Mouse (Mus musculus) urinary bladder, postnatal 14 days (tissue): Measurements from ENCODE around the gene Smim26.
"Not testable (repeated sequence)": the region's sequence is repeated elsewhere in the genome, so short reads cannot be mapped to it uniquely, and the experiment has no call there.

Source experiments
- DNase-seq: peaks from one replicate; pipeline ENCODE4 v3.0.0; 2021; ENCODE audit warnings: low spot score

The Smim26 gene

GRCm38 (mm10) chr2:144593951-144594651, at the start of gene Smim26:
TSS of gene Smim26 (plus strand) at chr2:144594054.
- DNase-seq, result peak; percentile 79

- DNase-seq, result no peak
These were observed 49.2 kb upstream of the Smim26 start for GRCm38 (mm10) chr2:144544630-144545029.

DNA sequence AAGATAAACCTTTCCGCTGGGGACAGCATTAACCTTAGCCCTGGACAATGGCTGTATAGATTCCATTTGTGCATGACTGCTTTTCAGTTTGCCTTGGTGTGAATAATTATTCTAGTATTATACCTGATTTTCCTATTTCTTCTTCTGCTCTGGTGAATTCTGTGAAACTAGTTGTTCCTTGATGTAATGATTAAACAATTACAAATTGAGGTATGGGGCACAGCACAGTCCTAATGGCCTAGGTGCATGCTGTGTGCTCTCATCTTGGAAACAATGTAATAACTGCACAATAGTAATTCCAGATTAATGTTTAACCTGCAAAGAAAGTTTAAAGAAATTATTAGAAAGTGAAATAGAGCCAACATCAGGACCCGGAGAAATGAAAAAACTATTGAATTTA, 48.8 kb upstream of the Smim26 start:
- DNase-seq, result no peak

DNA sequence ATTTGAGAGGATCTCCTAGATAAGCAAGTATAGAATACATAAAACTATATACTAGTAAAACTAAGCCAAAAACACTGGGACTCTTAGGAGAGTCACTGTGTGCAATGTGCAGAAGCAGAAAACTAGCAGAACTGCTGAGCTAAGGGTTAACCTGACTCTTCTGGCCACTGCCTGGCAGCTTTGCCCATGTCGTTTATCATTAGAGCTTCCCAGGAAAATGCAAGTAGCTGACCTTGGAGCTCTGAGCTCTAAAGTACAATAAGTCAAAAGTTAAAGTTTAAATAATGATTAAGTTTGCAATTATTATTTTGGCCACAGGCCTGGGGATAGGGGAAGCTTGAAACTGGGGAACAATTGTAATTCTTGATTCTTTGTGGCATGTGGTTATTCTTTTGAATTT, 48.4 kb upstream of the Smim26 start:
- no peak for DNase-seq

GRCm38 (mm10) chr2:144547559-144547958, 46.3 kb upstream of the Smim26 start:
- DNase-seq, result no peak

DNA sequence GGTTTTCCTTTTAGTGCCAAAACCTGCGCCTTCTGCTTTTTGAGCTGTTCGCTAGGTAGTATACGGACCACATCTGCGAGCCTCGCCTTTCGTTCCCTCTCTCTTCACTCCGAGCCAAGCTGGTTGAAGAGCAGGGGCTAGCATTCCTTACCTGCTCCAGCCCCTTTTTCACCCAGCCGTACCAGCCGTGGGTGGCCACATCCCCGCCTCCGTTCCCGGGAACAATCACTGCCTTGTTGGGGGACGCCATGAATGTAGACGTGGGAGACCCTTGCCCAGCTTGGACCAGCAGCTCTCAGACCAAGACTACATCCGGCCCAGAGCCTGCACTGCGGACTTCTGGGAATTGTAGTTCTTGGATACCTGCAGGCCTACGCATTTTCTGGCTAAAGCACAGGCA, 43.3 kb upstream of the Smim26 start, which contains the start of gene Rbbp9:
Gene Rbbp9, minus strand, starts transcription at position 341 of the 400 bp plus-strand sequence.
- peak; percentile 40 for DNase-seq

GRCm38 (mm10) chr2:144553905-144554304, 39.9 kb upstream of the Smim26 start:
- DNase-seq, result no peak

DNA sequence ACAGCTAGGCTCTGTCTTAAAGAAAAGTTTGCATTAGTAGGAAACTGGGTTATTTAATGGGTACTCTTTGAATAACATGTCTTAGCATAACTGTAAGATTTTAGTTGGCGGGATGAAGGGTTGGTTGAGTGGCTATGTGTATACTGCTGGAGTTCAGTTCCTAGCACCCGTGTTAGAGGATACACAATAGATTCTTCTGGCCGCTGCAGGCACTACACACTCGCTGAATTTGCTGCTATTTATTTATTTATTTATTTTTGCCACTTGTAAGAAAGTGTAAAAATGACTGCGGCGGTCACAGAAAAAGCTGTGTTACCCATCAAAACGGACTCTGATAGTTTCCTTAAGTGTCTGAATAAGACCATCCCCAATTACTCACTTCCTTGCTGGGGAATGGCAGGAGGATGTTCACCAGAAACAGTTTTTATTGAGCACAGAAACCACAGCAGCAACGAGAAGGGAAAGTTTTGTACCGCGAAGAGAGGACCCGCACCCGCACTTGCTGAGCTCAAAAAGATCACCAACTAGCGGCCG, 38.5 kb upstream of the Smim26 start:
- DNase-seq, result no peak

DNA sequence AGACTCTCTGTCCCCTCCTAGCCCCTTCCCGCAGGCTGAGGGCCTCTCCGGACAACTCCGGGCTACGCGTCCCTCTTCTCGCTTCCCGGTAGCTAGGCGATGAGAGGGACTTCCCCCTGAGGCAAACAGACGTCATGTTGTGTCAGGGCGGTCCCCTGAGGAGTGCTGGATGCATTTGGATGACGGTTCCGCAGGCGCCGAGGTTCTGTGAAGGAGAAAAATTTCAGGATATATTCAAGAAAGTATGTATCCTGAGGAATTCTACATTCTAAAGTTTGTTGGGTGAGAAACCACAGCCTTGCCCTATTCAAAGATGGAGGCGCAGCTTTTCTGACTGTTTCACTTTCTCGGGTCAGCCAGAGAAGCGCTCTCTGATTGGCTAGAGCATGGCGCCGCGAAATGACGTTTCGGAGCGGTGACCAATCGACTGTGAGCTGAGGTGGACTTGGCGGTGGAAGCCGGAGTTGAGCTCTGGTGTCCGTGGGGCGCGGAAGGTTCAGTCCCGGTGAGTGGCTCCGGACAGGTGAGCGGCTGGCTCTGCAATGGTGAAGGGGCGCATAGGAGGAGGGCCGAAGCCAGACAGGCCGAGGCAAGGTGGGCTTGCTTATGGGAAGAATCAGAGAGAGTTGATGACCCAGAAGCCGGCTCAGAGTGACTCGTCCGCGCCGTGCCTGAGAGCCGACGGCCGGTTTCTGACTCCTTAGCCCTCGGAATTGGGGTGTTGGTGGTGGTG, 37.9 kb upstream of the Smim26 start, which contains the start of gene Sec23b:
Gene Sec23b, plus strand, starts transcription at position 410 of the 733 bp plus-strand sequence.
- DNase-seq, result peak; percentile 96

DNA sequence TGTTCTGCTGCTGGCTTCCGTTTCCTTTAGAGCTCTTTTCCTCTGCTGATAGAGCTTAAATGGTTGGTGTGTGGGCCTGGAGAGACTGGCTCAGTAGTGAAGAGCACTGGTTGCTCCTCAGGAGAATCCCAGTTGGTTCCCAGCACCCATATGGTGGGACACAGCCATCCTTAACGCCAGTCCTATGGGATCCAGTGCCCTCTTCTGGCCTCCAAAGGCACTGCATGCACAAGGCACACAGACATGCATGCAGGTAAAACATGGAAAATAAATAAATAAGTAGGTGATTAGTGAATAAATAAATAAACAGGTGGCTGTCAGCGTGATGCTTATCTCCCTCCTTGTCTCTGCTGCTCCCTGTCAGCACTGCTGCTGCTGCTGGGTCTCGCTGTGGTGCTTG, 5.1 kb upstream of the Smim26 start:
- DNase-seq, result no peak

DNA sequence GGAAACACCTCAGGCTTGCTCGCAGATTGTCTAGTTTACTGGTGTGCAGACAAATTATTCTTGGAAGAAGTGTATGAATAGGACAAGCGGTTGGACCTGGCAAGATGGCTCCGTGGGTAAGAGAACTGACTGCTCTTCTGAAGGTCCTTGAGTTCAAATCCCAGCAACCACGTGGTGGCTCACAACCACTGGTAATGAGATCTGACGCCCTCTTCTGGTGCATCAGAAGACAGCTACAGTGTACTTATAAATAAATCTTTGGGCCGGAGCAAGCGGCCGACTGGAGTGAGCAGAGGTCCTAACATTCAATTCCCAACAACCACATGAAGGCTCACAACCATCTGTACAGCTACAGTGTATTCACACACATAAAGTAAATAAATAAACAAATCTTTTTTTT, 818 bp upstream of the Smim26 start:
- DNase-seq, result not testable (repeated sequence)

- DNase-seq, result no peak
These were observed 4.2 kb downstream of the Smim26 start for GRCm38 (mm10) chr2:144598006-144598405.

DNA sequence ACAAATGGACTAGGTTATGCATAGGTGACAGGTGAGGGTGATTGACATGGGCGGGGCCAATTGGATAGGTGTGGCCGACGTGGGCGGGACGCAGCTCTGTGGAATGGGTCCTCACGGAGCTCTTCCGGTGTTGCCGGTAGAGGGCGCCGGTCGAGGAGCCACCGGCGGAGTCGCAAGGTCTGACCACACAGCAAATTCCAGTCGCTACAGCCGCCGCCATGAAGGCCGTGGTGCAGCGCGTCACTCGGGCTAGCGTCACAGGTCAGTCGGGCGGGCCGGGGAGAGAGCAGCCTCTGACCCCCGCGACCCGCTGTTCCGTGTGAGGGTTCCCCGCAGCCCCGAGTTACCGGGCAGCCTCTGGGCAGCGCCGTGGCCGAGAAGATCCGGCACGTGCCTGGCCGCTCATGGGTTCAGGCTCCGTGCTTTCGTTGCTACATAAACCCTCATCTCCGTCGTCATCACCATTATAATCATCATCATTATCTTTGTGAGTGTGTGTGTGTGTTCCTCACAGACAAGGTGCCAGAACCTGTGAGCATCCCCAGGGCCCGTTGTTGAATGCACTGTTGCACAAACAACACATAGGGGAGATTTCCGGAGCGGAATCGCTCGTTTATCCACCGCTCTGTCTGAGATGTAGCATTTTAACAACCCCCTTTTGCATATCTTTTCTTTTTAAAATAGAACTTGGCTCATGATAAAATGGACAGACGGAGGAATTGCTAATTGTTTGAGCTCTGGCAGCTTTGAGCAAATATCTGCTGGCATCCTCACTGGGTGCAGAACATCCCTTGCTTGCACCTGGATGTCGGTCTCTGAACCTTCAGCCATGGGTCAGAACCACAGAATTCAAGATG, 6.2 kb downstream of the Smim26 start, which contains the start of gene Dtd1:
Gene Dtd1, plus strand, starts transcription at position 67 of the 857 bp plus-strand sequence.
- DNase-seq, result peak; percentile 89

DNA sequence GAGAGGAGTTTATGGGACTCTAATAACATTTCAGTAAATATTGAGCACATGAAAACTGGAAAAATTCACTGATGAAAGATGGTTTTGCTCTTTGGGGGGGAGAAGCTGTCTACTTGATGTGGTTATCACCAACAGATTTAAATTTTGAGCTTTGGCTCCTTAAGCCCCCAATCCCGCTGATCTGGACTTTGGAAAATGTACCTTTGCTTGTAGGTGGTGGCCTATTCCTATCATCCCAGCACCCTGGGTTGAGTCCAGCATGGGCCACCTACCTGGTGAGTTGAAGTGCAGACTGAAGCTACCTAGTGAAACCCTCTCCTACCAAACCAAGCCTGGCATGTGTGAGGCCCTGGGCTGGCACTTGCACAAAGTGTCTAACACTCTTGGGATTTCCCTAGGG, 7.7 kb downstream of the Smim26 start:
- no peak for DNase-seq

DNA sequence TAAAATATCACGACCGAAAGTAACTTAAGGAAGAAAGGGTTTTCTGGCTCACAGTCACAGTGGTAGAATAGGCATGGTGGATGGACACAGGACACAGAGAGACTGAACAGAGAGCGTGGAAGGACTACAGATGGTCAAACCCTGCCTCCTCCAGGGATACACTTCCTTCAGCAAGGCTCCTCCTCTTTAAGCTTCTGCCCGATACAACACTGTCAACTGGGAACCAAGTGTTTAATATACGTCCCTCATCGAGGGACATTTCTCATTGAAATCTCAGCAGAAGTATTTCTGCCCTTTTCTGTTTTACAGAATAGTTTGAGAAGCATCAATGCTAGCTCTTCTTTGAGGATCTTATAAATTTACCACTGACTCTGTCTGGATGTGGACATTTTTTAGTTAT, 20.1 kb downstream of the Smim26 start:
- DNase-seq, result no peak

- no peak for DNase-seq
These were observed 23.4 kb downstream of the Smim26 start for GRCm38 (mm10) chr2:144617074-144617874.

DNA sequence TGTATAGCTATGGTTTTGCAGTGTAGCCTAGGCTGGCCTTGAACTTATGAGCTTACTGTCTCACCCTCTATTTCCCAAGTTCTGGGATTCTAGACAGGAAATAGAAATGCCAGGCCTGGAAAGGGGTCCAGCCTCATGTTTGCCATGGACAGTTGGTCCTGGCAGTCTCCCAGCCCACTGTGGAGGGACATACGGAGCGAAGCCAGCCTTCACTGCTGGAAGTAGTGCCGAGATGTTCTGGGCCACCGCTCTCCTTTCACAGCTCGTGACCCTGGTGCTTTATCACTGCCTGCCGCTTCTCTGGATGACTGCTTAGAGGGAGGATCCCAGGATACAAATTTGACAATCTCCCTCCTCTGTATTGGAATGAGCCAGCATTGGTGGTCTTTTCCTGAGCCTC, 27.6 kb downstream of the Smim26 start:
- no peak for DNase-seq

GRCm38 (mm10) chr2:144633551-144633950, 39.7 kb downstream of the Smim26 start:
- DNase-seq, result no peak

GRCm38 (mm10) chr2:144634231-144634630, 40.4 kb downstream of the Smim26 start:
- no peak for DNase-seq

- no peak for DNase-seq
These were observed 40.9 kb downstream of the Smim26 start for GRCm38 (mm10) chr2:144634729-144635128.

- peak; percentile 60 for DNase-seq
These were observed 41.9 kb downstream of the Smim26 start for GRCm38 (mm10) chr2:144635644-144636320.
